Mouse (Mus musculus): ENCODE data around the gene Pnma1. TPM values are rescaled to one million over a fixed set of nuclear protein-coding genes. Genes with fewer than 3 reads are reported as not detected.

The Pnma1 gene
- total and polyA plus RNA-seq, 3 experiments: 0.31 to 0.46 TPM; not detected in 1

DNA sequence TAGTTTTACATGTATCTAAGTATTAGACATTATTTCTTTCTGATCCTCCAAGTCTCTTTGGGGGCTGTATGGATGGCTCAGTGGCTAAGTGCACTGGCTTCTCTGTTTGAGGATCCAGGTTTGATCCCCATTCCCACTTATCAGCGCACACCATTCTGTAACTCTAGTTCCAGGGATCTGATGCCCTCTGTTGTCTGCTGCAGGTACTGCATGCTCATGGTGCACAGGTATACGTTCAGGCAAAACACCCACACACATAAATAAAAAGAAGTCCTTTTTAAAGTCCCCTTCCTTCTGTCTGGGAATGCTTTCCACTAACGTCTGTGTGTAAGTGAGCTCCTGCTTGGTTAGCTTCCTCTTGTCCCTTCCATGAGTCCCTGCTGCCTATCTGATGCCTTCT is 16.0 kb downstream of the Pnma1 start:
- no peaks in the 10 kb centered on the region for H3K9me3 ChIP-seq (replicated peaks; ENCODE audit: insufficient read depth, low read length)
- H3K27ac ChIP-seq (ENCODE audit: control insufficient read depth, low read depth, low read length): no peak overlapping the region
- H3K27me3 ChIP-seq (ENCODE audit: control insufficient read depth in 1 of 2, insufficient read depth in 2 of 2, low read length in 2 of 2): no peaks in the 10 kb centered on the region
- H3K9ac ChIP-seq (ENCODE audit: control insufficient read depth, low read depth, low read length, poor library complexity, severe bottlenecking): no peak overlapping the region
- H3K79me2 ChIP-seq (ENCODE audit: control insufficient read depth, insufficient read depth, low read length, poor library complexity): no peaks in the 10 kb centered on the region
- no peaks in the 10 kb centered on the region for H3K36me3 ChIP-seq (ENCODE audit: control insufficient read depth in 1 of 2, insufficient read depth in 2 of 2, low read length in 2 of 2)
- H3K4me3 ChIP-seq (ENCODE audit: control insufficient read depth in 1 of 2, insufficient read depth in 1 of 2, low read depth in 2 of 2, low read length in 2 of 2): no peak overlapping the region
- no peak for TF ChIP-seq E2F4 (IDR thresholded peaks at IDR 0.05; ENCODE audit: borderline replicate concordance, low read depth, low read length)
- TF ChIP-seq ZNF384 (IDR thresholded peaks at IDR 0.05; ENCODE audit: low read depth, low read length): no peak
- TF ChIP-seq ZC3H11A (IDR thresholded peaks at IDR 0.05; ENCODE audit: low read depth, low read length): peak; percentile 56
- TF ChIP-seq RAD21 (IDR thresholded peaks at IDR 0.05; ENCODE audit: low read depth, low read length): peak; percentile 68
- no peak for TF ChIP-seq ZKSCAN1 (IDR thresholded peaks at IDR 0.05; ENCODE audit: low read depth, low read length)
- TF ChIP-seq MAX (IDR thresholded peaks at IDR 0.05; ENCODE audit: low read length): no peak
- TF ChIP-seq RCOR1 (IDR thresholded peaks at IDR 0.05; ENCODE audit: low read depth, low read length): no peak
- TF ChIP-seq SMC3 (IDR thresholded peaks at IDR 0.05; ENCODE audit: low read depth, low read length): peak; percentile 82
- no peak for TF ChIP-seq POLR2AphosphoS5 (IDR thresholded peaks at IDR 0.05; ENCODE audit: borderline replicate concordance, low read depth, low read length)
- TF ChIP-seq POLR2A (IDR thresholded peaks at IDR 0.05; ENCODE audit: control insufficient read depth in 1 of 2, insufficient read depth in 1 of 2, low read depth in 1 of 2, low read length in 2 of 2, poor library complexity in 1 of 2): no peak
- no peak for TF ChIP-seq SIN3A (IDR thresholded peaks at IDR 0.05; ENCODE audit: low read length)
- TF ChIP-seq TBP (IDR thresholded peaks at IDR 0.05; ENCODE audit: low read depth, low read length): 0 out of 2 replicates have a peak, but pooled peaks have one; percentile 17
- TF ChIP-seq CTCF (IDR thresholded peaks at IDR 0.05 in 2 of 3, conservative IDR thresholded peaks at IDR 0.05 in 1 of 3; ENCODE audit: control insufficient read depth in 1 of 3, insufficient read depth in 1 of 3, low read depth in 2 of 3, low read length in 3 of 3, poor library complexity in 1 of 3, severe bottlenecking in 1 of 3): peak; percentile 68 to 87 (median 78)
- TF ChIP-seq HCFC1 (IDR thresholded peaks at IDR 0.05; ENCODE audit: low read depth, low read length): no peak
- no peak for TF ChIP-seq GATA1 (IDR thresholded peaks at IDR 0.05; ENCODE audit: low read depth, low read length)
- no peak for TF ChIP-seq ETS1 (IDR thresholded peaks at IDR 0.05; ENCODE audit: low read depth, low read length)
- no peak for TF ChIP-seq MYC (IDR thresholded peaks at IDR 0.05; ENCODE audit: low read depth, low read length)
- DNase-seq (ENCODE audit: low read depth, low spot score): peak; percentile 68
- H3K4me1 ChIP-seq (ENCODE audit: control insufficient read depth in 1 of 2, insufficient read depth in 2 of 2, low read length in 2 of 2): 0 out of 4 replicates have a peak, but pooled peaks cover 0 to 7% of the 10 kb centered on the region in 2 experiments

GRCm38 (mm10) chr12:84129931-84130330 is 18.4 kb downstream of the Pnma1 start:
- H3K36me3 ChIP-seq (ENCODE audit: control insufficient read depth in 1 of 2, insufficient read depth in 2 of 2, low read length in 2 of 2): no peaks in the 10 kb centered on the region
- H3K4me1 ChIP-seq (ENCODE audit: control insufficient read depth in 1 of 2, insufficient read depth in 2 of 2, low read length in 2 of 2): 0 out of 4 replicates have a peak, but pooled peaks cover 0 to 7% of the 10 kb centered on the region in 2 experiments
- TF ChIP-seq ELF1 (IDR thresholded peaks at IDR 0.05; ENCODE audit: low read depth, low read length) (0 out of 2 replicates have a peak, but pooled peaks have one; percentile 18), MYB (IDR thresholded peaks at IDR 0.05; ENCODE audit: low read depth, low read length) (no peak)
- no peaks in the 10 kb centered on the region for H3K27me3 ChIP-seq (ENCODE audit: control insufficient read depth in 1 of 2, insufficient read depth in 2 of 2, low read length in 2 of 2)
- no peak overlapping the region for H3K4me3 ChIP-seq (ENCODE audit: control insufficient read depth in 1 of 2, insufficient read depth in 1 of 2, low read depth in 2 of 2, low read length in 2 of 2)
- H3K9ac ChIP-seq (ENCODE audit: control insufficient read depth, low read depth, low read length, poor library complexity, severe bottlenecking): no peak overlapping the region
- no peaks in the 10 kb centered on the region for H3K9me3 ChIP-seq (replicated peaks; ENCODE audit: insufficient read depth, low read length)
- peak; percentile 64 for DNase-seq (ENCODE audit: low read depth, low spot score)
- no peaks in the 10 kb centered on the region for H3K79me2 ChIP-seq (ENCODE audit: control insufficient read depth, insufficient read depth, low read length, poor library complexity)
- H3K27ac ChIP-seq (ENCODE audit: control insufficient read depth, low read depth, low read length): no peak overlapping the region

All from MEL (cell line).